Mouse (Mus musculus): ENCODE data around the gene Krt24. TPM values are rescaled to one million over a fixed set of nuclear protein-coding genes. Genes with fewer than 3 reads are reported as not detected.
A peak's percentile ranks its signal among the peaks of the same experiment; 100 is the strongest.

Krt24 gene
- polyA plus RNA-seq, 1 experiment from 2014 or later, result 0.33 TPM

- no peak overlapping the region for H3K27ac ChIP-seq
- no peak overlapping the region for H3K4me3 ChIP-seq
- no peak for ATAC-seq (ENCODE audit: insufficient number of reproducible peaks, insufficient read depth, low FRiP score, low TSS enrichment)
- H3K9ac ChIP-seq, result no peak overlapping the region
- H3K9me3 ChIP-seq, result no peaks in the 10 kb centered on the region
- 77% methylated on average over 5 of the region's 5 CpGs for WGBS
- no peak overlapping the region for H3K4me2 ChIP-seq (replicated peaks)
- H3K4me1 ChIP-seq, result peaks cover 5% of the 10 kb centered on the region; the same call in 1 of the 2 replicates
- no peaks in the 10 kb centered on the region for H3K27me3 ChIP-seq
- no peaks in the 10 kb centered on the region for H3K36me3 ChIP-seq
These were observed 1.1 kb downstream of the Krt24 start for GRCm38 (mm10) chr11:99284011-99284410.

DNA sequence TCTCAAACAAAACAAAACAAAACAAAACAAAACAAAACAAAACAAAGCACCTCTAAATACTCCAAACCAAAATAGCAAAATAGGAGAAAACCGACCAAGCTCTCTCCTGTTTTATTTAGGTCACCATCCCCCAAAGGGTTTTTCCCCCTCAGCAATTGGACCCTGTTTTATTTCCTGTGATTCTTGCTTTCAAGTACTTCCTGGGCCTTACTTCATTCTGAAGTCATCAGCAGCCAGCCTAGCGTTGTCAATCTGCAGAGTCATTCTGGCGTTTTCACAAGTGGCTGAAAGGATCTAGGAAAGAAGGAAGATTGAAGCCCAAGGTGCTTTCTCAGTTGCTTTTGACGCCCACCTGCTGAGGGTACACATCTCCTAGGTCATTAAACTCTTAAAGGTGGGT lies 1.7 kb downstream of the Krt24 start:
- H3K27me3 ChIP-seq, result no peaks in the 10 kb centered on the region
- WGBS, result 60% methylated on average over 4 of the region's 4 CpGs
- H3K4me2 ChIP-seq (replicated peaks), result no peak overlapping the region
- no peak overlapping the region for H3K9ac ChIP-seq
- no peak for ATAC-seq (ENCODE audit: insufficient number of reproducible peaks, insufficient read depth, low FRiP score, low TSS enrichment)
- no peaks in the 10 kb centered on the region for H3K9me3 ChIP-seq
- H3K36me3 ChIP-seq, result no peaks in the 10 kb centered on the region
- H3K4me3 ChIP-seq, result no peak overlapping the region
- H3K4me1 ChIP-seq, result peaks cover 5% of the 10 kb centered on the region; the same call in 1 of the 2 replicates
- H3K27ac ChIP-seq, result no peak overlapping the region

- H3K4me1 ChIP-seq, result peaks cover 5% of the 10 kb centered on the region; the same call in 1 of the 2 replicates
- no peaks in the 10 kb centered on the region for H3K9me3 ChIP-seq
- H3K9ac ChIP-seq, result no peak overlapping the region
- 77% methylated on average over 9 of the region's 9 CpGs for WGBS
- ATAC-seq (ENCODE audit: insufficient number of reproducible peaks, insufficient read depth, low FRiP score, low TSS enrichment), result no peak
- no peak overlapping the region for H3K4me3 ChIP-seq
- no peak overlapping the region for H3K27ac ChIP-seq
- no peaks in the 10 kb centered on the region for H3K27me3 ChIP-seq
- H3K4me2 ChIP-seq (replicated peaks), result no peak overlapping the region
- H3K36me3 ChIP-seq, result no peaks in the 10 kb centered on the region
These were observed 3.9 kb downstream of the Krt24 start for GRCm38 (mm10) chr11:99281116-99281515.

GRCm38 (mm10) chr11:99279986-99280385 lies 5.1 kb downstream of the Krt24 start:
- no peak overlapping the region for H3K9ac ChIP-seq
- WGBS, result 67% methylated on average over 5 of the region's 5 CpGs

GRCm38 (mm10) chr11:99276786-99277185 lies 8.3 kb downstream of the Krt24 start:
- Histone ChIP-seq H3K9ac (no peak overlapping the region), H3K9me3 (no peaks in the 10 kb centered on the region), H3K4me3 (no peak overlapping the region), H3K36me3 (no peaks in the 10 kb centered on the region), H3K27me3 (no peaks in the 10 kb centered on the region), H3K4me2 (replicated peaks) (no peak overlapping the region), H3K4me1 (peaks cover 4% of the 10 kb centered on the region; the same call in 1 of the 2 replicates), H3K27ac (0 out of 2 replicates have a peak overlapping the region, but pooled peaks have one; percentile 6)
- ATAC-seq (ENCODE audit: insufficient number of reproducible peaks, insufficient read depth, low FRiP score, low TSS enrichment), result no peak
- WGBS, result 40% methylated on average over 7 of the region's 7 CpGs

More at GRCm38 (mm10) chr11:99279986-99280385, 5.1 kb downstream of the Krt24 start:
- no peak overlapping the region for H3K4me3 ChIP-seq
- no peaks in the 10 kb centered on the region for H3K27me3 ChIP-seq
- H3K27ac ChIP-seq, result no peak overlapping the region
- peaks cover 9% of the 10 kb centered on the region; the same call in 1 of the 2 replicates for H3K4me1 ChIP-seq
- H3K9me3 ChIP-seq, result no peaks in the 10 kb centered on the region
- no peaks in the 10 kb centered on the region for H3K36me3 ChIP-seq
- H3K4me2 ChIP-seq (replicated peaks), result no peak overlapping the region
- ATAC-seq (ENCODE audit: insufficient number of reproducible peaks, insufficient read depth, low FRiP score, low TSS enrichment), result no peak

DNA sequence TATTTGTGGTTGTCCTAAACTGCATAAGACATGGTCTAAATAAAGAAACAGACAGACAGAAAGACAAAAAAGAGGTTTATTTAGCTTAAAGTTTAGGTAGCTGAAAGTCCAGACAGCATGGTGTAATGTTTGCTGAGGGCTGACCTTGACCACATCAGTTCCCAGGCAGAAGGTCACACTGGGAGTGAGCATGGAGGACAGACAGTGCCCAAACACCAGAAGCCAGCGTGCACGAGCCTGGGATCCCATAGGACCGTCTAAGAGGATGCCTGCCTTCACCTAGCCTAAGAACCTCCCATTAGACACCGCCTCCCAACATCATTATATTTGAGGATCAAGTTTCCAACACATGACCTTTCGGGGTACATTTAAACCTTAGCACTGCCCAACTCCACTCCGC lies 9.4 kb downstream of the Krt24 start:
- Histone ChIP-seq H3K4me2 (replicated peaks) (no peak overlapping the region), H3K4me3 (no peak overlapping the region), H3K27me3 (no peaks in the 10 kb centered on the region), H3K9me3 (no peaks in the 10 kb centered on the region), H3K4me1 (peaks cover 4% of the 10 kb centered on the region; the same call in 1 of the 2 replicates), H3K27ac (no peak overlapping the region), H3K9ac (no peak overlapping the region), H3K36me3 (no peaks in the 10 kb centered on the region)
- 57% methylated on average over 6 of the region's 6 CpGs for WGBS
- no peak for ATAC-seq (ENCODE audit: insufficient number of reproducible peaks, insufficient read depth, low FRiP score, low TSS enrichment)

GRCm38 (mm10) chr11:99272721-99273120 lies 12.3 kb downstream of the Krt24 start:
- no peaks in the 10 kb centered on the region for H3K36me3 ChIP-seq
- H3K9me3 ChIP-seq, result no peaks in the 10 kb centered on the region
- no peak for ATAC-seq (ENCODE audit: insufficient number of reproducible peaks, insufficient read depth, low FRiP score, low TSS enrichment)
- WGBS, result 81% methylated on average over 4 of the region's 4 CpGs
- H3K4me1 ChIP-seq, result peaks cover 4% of the 10 kb centered on the region; the same call in 1 of the 2 replicates
- no peak overlapping the region for H3K4me2 ChIP-seq (replicated peaks)
- no peak overlapping the region for H3K4me3 ChIP-seq
- no peak overlapping the region for H3K27ac ChIP-seq
- H3K27me3 ChIP-seq, result no peaks in the 10 kb centered on the region
- no peak overlapping the region for H3K9ac ChIP-seq

DNA sequence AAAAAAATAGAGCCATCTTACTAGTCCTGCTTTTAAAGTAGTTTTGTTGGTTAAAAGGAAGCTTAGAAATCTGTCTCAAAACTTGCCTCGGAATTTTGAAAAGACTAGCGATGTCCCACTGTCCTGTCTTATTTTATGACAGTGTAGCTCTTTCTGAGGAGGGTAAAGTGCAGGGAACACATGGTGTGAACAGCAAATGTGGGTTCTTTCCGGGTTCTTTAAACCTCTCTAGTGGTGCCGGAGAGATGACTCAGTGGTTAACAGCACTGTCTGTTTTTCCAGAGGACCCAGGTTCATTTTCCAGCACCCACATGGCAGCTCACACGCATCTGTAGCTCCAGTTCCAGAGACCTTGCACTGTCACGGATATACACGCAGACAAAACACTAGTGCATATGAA lies 15.9 kb downstream of the Krt24 start:
- Histone ChIP-seq H3K4me3 (no peak overlapping the region), H3K27me3 (no peaks in the 10 kb centered on the region), H3K9ac (no peak overlapping the region), H3K36me3 (no peaks in the 10 kb centered on the region), H3K4me2 (replicated peaks) (no peak overlapping the region), H3K27ac (no peak overlapping the region), H3K4me1 (no peaks in the 10 kb centered on the region), H3K9me3 (no peaks in the 10 kb centered on the region)
- no peak for ATAC-seq (ENCODE audit: insufficient number of reproducible peaks, insufficient read depth, low FRiP score, low TSS enrichment)
- WGBS, result 79% methylated on average over 7 of the region's 7 CpGs

GRCm38 (mm10) chr11:99265796-99266195 lies 19.3 kb downstream of the Krt24 start:
- Histone ChIP-seq H3K4me3 (no peak overlapping the region), H3K4me1 (no peaks in the 10 kb centered on the region), H3K9ac (no peak overlapping the region), H3K9me3 (no peaks in the 10 kb centered on the region), H3K4me2 (replicated peaks) (no peak overlapping the region), H3K27me3 (no peaks in the 10 kb centered on the region), H3K27ac (no peak overlapping the region), H3K36me3 (no peaks in the 10 kb centered on the region)
- WGBS, result 48% methylated on average over 9 of the region's 9 CpGs
- no peak for ATAC-seq (ENCODE audit: insufficient number of reproducible peaks, insufficient read depth, low FRiP score, low TSS enrichment)

DNA sequence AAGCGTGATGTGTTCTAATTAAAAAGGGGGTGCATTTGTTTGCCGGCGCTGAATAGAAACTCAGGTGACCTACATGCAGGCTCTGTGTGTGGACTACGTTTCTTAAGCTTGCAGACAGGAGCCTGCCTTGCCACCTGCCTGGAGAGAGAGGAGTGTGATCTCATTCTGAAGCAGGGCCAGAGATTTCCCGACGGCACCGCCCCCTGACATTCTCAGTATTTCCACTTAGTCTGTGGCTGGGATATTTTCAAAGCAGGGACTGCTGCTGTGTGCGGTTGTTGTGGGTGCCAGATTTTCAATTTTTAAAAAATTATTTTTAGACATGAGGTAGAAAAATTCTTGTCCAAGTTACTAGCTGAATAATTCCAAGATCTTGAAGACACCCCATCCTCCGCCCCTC lies 19.8 kb downstream of the Krt24 start:
- no peak overlapping the region for H3K4me2 ChIP-seq (replicated peaks)
- no peaks in the 10 kb centered on the region for H3K4me1 ChIP-seq
- H3K9me3 ChIP-seq, result no peaks in the 10 kb centered on the region
- 73% methylated on average over 9 of the region's 9 CpGs for WGBS
- H3K36me3 ChIP-seq, result no peaks in the 10 kb centered on the region
- ATAC-seq (ENCODE audit: insufficient number of reproducible peaks, insufficient read depth, low FRiP score, low TSS enrichment), result no peak
- H3K4me3 ChIP-seq, result no peak overlapping the region
- no peaks in the 10 kb centered on the region for H3K27me3 ChIP-seq
- no peak overlapping the region for H3K27ac ChIP-seq
- H3K9ac ChIP-seq, result no peak overlapping the region

DNA sequence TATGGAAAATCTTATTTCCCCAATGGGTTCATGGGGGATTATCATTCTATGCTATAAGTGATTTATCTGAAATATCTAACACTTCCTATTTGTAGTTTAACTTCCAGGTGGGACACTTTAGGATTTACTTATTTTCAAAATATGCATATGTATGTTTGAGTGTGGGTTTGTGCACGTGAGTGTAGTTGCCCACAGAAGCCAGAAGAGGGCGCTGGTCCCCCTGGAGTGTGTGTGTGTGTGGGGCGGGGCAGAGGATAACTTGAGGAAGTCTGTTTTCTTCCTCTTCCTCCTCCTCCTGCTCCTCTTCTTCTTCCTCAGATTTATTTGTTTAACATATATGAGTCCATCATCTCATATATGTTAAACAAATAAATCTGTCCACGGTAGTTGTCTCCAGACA lies 28.8 kb downstream of the Krt24 start:
- Histone ChIP-seq H3K4me1 (no peaks in the 10 kb centered on the region), H3K27me3 (no peaks in the 10 kb centered on the region), H3K9ac (no peak overlapping the region), H3K4me3 (no peak overlapping the region), H3K9me3 (no peaks in the 10 kb centered on the region), H3K36me3 (no peaks in the 10 kb centered on the region), H3K27ac (no peak overlapping the region), H3K4me2 (replicated peaks) (no peak overlapping the region)
- no peak for ATAC-seq (ENCODE audit: insufficient number of reproducible peaks, insufficient read depth, low FRiP score, low TSS enrichment)
- WGBS, result 74% methylated on average over 4 of the region's 4 CpGs

DNA sequence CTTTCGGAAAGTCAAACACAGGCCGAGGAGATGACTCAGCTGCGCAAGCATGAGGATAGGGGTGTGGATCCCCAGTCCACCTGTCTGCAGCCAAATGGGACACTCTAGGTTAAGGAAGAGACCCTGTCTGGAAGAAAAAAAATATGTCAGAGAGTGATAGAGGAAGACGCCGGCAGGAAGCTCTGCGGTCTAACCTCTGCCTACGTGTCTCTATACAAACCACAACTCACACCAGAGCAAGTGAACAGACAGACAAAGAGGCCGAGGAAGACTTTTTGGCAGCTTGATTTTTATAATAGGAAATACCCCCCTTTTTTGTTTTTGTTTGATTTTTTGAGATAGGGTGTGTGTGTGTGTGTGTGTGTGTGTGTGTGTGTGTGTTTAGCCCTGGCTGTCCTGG lies 29.7 kb downstream of the Krt24 start:
- ATAC-seq (ENCODE audit: insufficient number of reproducible peaks, insufficient read depth, low FRiP score, low TSS enrichment), result no peak
- no peak overlapping the region for H3K4me2 ChIP-seq (replicated peaks)
- no peaks in the 10 kb centered on the region for H3K36me3 ChIP-seq
- H3K9me3 ChIP-seq, result no peaks in the 10 kb centered on the region
- H3K27ac ChIP-seq, result no peak overlapping the region
- no peaks in the 10 kb centered on the region for H3K4me1 ChIP-seq
- 94% methylated on average over 8 of the region's 8 CpGs for WGBS
- H3K27me3 ChIP-seq, result no peaks in the 10 kb centered on the region
- H3K4me3 ChIP-seq, result no peak overlapping the region
- no peak overlapping the region for H3K9ac ChIP-seq

- no peak for ATAC-seq (ENCODE audit: insufficient number of reproducible peaks, insufficient read depth, low FRiP score, low TSS enrichment)
- no peaks in the 10 kb centered on the region for H3K9me3 ChIP-seq
- 61% methylated on average over 2 of the region's 2 CpGs for WGBS
These were observed 31.2 kb downstream of the Krt24 start for GRCm38 (mm10) chr11:99253893-99254292.

More at GRCm38 (mm10) chr11:99253893-99254292, 31.2 kb downstream of the Krt24 start:
- H3K4me1 ChIP-seq, result peaks cover 5% of the 10 kb centered on the region; the same call in 1 of the 2 replicates
- H3K36me3 ChIP-seq, result no peaks in the 10 kb centered on the region
- no peak overlapping the region for H3K9ac ChIP-seq
- no peak overlapping the region for H3K4me2 ChIP-seq (replicated peaks)
- no peak overlapping the region for H3K4me3 ChIP-seq
- no peak overlapping the region for H3K27ac ChIP-seq
- H3K27me3 ChIP-seq, result no peaks in the 10 kb centered on the region

Data from embryonic facial prominence, embryonic 12.5 days (tissue).